Mouse (Mus musculus) layer of hippocampus, postnatal 25 days (tissue): ENCODE measurements at regions not wholly inside any gene's neighbourhood (a gene's known extent, or its start where the extent isn't known, plus 50 kb on each side); places are given as distances from the start of the nearest gene placed in this dataset.

ENCODE experiments used
- DNase-seq, 2 experiments: peaks; one replicate each; pipeline ENCODE4 v3.0.0; 2022; ENCODE audit warnings: mixed read lengths in 2 of 2, low spot score in 1 of 2; ENCODE audit errors: extremely low spot score in 1 of 2

DNA sequence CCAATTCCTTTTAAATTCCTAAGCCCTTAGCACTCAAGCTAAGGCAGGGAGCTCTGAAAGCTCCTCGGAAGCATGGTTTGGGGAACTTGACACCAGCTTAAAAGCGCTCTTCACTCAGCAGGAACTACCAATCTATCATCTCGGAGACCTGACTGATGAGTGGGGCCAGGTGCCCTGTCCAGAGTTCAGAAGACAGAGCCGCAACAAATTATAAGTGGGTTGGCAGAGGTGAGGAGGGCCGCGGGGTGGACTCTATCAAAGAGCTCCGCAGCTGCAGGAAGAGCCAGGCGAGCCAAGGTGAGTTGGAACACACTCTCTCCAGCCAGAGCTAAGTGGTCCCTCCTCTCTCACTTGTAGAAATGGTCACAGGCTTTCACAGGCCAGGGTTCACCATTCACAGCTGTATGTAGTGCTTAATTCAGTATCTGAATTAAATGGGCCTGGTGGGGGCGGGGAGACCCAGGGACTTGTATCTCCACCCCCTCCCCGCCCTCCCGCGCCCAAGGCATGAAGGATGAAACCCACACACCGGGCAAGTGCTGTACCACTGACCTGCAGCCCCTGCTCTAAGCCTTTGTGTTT lies 180.8 kb downstream of the Stim2 start:
- DNase-seq = no peak

- no peak for DNase-seq
These were observed 181.9 kb downstream of the Stim2 start for GRCm38 (mm10) chr5:54180192-54180611.

DNA sequence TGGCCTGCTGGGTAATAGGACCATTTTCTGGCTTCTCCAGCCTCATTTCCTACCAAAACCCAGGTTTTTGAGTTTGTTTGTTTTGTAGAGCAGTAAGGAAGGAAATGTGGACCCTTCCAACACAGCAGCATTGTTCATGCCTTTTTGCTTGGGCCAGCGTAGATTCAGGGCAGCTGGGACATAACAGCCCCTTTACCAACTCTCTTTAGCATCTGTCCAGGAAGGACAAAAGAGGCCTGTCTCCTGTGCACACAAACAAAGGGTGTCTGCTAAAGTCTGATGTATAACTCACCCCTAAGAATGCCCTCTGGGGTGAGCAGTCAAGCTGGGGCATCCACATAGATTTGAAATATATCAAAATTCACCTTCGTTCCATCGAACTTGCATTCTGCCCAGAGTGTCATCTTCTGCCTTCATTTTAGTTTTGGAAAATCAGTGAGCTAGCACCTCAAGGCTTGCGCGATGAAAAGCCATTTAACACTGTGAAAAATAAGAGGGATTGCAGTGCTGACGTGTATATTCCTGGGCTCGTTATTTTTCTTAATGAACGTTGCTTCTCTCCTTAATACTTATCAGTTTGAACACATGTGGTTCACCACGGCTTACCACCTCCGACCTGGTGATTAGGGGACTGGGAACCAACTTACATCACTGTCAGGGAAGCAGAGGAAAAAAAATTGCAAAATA lies 182.5 kb downstream of the Stim2 start:
- no peak for DNase-seq

DNA sequence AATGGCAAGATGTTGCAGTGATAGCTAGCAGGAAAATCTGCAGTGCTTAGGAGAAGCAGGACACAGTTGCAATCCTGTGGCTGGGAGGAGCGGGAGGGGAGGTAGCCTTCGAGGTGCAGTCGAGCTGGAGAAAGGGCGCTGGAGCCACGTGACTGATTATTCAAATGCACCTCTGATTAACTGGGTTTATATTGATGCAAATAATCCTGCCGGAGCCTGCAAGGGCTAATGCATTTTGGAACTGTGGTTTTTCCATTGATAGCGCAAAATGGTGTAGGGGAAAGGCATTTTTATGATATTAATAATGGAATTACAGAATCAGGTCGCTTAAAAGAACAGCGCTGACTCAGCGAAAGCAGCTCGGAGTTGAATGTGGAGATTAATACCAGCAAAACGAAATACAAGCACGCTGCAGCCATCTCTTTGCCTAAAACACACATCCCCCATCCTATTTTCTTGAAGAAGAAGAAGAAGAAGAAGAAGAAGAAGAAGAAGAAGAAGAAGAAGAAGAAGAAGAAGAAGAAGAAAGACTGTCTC lies 183.1 kb downstream of the Stim2 start:
- no peak for DNase-seq

DNA sequence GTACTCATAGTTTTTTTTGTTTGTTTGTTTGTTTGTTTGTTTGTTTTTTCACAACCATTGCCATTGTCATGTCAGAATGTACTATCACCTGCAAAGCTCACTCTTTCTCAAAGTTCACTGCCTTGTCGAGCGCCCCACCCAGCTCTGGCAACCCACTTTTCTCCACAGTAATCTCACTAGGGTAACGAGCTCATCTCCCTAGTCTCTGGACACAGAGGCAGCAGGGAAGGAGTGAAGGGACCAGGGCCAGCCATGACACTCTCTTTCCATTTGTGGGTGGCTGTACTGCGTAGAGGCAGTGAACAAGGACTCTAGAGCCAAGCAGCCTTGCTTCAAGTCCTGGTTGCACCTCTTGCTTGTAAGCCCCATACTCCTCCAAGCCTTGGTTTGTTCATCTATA lies 184.5 kb downstream of the Stim2 start:
- DNase-seq = no peak

GRCm38 (mm10) chr5:54185662-54186061 lies 187.4 kb downstream of the Stim2 start:
- no peak for DNase-seq

DNA sequence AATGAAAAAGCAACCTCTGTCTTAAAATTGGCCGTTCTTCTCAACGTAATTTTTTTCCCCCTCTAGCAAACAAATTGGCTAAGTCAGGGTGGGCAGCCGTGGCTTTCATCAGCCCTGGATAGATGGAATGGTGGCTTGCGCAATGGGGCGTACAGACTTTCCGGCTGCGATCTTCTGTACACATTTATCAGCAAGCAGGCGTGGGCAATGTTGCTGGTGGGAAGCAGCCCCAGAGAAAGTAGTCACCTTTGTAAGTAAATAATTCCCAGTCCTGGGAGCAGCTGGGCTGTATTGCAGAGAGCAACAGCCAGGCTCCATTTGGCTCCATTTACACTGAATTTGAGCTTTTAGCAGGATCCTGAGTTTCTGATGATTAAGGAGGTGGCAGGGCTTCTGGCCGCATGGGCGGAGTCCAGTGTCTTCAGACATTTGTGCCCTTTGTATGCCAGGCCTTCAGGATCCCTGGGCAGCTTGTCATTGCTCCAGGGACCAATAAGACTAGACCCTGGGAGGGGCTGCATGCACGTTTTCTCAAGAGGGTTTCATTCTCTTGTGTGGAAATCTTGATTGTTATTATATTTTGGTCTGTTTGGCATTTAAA lies 187.9 kb downstream of the Stim2 start:
- no peak for DNase-seq

GRCm38 (mm10) chr5:54191688-54192087 lies 193.4 kb downstream of the Stim2 start:
- DNase-seq = no peak

DNA sequence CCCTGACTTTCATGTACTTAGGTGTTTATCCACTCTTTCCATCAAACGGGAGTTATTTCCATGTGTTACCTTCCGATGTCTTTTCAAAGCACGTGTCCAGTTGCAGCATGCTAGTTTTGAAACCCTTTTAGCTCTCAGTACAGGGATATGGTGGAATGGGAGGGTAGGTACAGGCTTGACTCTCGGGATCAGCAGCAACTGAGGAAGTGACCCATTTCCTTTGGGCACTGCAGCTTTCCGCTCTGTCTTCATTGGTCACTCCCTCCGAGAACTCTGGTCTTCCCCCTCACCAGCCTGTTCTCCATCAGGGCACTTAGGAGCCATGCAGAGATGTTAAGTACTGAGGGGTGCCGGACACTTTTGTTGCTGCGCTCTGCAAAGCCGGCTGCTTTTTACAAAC lies 196.5 kb downstream of the Stim2 start:
- no peak for DNase-seq

- no peak for DNase-seq
These were observed 201.7 kb downstream of the Stim2 start for GRCm38 (mm10) chr5:54200032-54200431.

- no peak for DNase-seq
These were observed 202.3 kb downstream of the Stim2 start for GRCm38 (mm10) chr5:54200587-54200986.

GRCm38 (mm10) chr5:54211457-54211856 lies 213.2 kb downstream of the Stim2 start:
- DNase-seq = no peak

- DNase-seq = no peak
These were observed 213.8 kb downstream of the Stim2 start for GRCm38 (mm10) chr5:54212038-54212589.

DNA sequence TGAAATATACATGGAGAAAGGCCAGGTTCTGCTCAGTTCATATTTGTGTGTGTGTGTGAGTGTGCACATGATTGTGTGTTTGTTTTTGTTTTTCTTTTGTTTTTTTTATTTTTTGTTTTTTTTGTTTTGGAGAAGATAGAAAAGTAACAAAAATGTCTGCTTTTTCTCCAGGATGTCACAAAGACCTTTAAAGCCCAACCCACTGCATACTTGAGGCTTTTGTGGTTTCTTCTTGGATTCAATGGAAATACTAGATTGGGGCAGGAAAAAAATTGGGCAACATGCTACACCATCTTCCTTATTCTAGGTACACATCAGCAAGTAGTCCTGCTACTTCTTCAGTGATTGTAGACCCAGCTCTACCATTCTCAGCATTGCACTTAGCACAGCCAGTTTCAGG lies 226.7 kb downstream of the Stim2 start:
- no peak for DNase-seq

DNA sequence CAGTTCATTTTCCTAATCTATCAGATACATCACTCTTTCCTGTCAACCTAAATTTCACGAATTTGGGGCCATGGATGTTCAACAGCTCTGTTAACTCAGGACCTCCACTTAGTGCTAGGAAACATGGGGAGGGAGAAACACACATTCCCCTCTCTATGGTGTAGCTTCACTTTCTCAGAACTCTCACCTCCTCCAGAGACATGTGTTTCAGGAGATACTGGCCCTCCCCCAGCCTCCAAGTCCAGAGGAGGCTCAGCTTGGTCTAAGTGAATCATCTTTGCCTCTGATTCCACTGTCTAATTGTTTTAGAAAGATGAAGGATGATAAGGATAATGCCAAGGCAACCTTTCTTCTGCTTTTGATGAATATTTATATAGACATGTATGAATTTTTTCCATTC lies 236.3 kb downstream of the Stim2 start:
- no peak for DNase-seq

DNA sequence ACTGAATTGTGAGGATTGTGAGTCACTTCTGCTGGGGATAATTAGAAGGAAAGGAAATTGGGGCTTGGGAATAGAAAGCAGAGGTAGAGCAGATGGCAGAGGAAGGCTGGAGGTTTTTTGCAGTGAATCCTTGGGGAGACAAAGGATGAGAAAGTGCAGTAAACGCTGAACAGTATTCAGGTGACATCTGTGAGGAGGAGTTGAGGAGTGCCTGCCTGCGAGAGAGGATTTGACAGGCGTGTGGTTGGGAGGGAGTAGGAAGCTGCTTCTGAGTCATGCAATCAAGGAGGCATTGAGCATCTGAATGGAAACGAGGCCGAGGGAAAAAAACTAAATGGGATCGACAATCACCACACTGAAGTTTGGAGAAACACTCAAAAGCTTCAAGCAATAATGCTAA lies 236.9 kb downstream of the Stim2 start:
- peak in 1 of 2 experiments; percentile 7 for DNase-seq

DNA sequence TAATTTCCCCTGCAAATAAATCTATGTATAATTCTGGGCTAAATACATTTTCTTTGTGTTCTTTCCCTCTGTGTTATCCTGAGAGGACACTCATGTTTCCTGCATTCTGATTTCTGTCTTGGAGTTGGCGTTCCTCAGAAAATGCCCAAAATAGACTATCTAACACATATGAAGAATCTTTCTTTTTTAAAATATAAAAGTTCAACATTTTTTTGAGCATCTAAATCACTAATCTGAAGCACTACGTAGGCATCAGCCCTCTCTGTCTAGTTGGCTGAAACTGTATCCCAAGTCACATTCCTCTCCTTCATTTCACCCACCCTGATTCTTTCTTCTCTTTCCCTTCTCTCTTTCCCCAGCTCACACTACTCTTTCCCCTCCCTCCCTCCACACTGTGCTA lies 238.9 kb downstream of the Stim2 start:
- DNase-seq = no peak

- DNase-seq = no peak
These were observed 240.4 kb downstream of the Stim2 start for GRCm38 (mm10) chr5:54238646-54239167.

DNA sequence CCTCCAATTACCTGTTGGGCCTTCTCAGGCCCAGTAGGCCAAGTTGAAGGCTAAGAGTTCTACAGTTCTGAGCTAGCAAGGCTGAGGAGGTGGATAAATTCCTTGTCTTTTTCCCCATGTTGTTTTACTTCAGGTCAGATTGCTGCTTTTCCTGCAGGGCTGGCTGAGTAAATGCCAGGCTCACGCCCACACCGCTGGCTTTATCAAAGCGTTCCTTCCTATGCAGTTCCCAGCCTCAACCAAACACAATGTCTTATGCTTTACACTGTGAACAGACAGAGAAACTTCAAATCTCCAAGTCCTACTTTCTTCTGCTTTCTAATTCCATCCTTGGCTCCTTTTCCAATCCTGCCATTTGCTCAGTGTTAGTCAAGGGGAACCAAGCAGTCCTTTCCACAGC lies 241.3 kb downstream of the Stim2 start:
- DNase-seq = peak in 1 of 2 experiments; percentile 10

GRCm38 (mm10) chr5:54241169-54241917 lies 243.0 kb downstream of the Stim2 start:
- DNase-seq = no peak

GRCm38 (mm10) chr5:54242126-54242525 lies 243.8 kb downstream of the Stim2 start:
- no peak for DNase-seq
